Mouse (Mus musculus): ENCODE results near the gene Hpd. TPM values are rescaled to one million over a fixed set of nuclear protein-coding genes. Genes with fewer than 3 reads are reported as not detected.
A peak's percentile ranks its signal among the peaks of the same experiment; 100 is the strongest.

Hpd gene
- total and polyA plus RNA-seq, 3 experiments, result 0.61 TPM; not detected in 2

GRCm38 (mm10) chr5:123149451-123150400 is 32.8 kb downstream of the Hpd start:
- H3K4me1 ChIP-seq (ENCODE audit: control insufficient read depth, insufficient read depth, low read length), result peaks cover 6% of the 10 kb centered on the region
- peak; percentile 89 to 94 for DNase-seq

GRCm38 (mm10) chr5:123148073-123148722 is 34.3 kb downstream of the Hpd start:
- intact Hi-C loops (cut with DNase I), result loop anchor here (2.0 kb wide), 1 partner anchor 83 kb away; no protein-coding TSS in a partner anchor
- DNase-seq, result no peak

More at GRCm38 (mm10) chr5:123149451-123150400, 32.8 kb downstream of the Hpd start:
- Histone ChIP-seq H3K4me3 (peak overlapping the region; percentile 32), H3K9ac (ENCODE audit: low read depth, low read length) (peak overlapping the region; percentile 25; the same call in 1 of the 2 replicates), H3K27ac (peak overlapping the region; percentile 42), H3K79me2 (replicated peaks; ENCODE audit: control insufficient read depth, insufficient read depth, low read length) (peaks cover 8% of the 10 kb centered on the region), H3K36me3 (ENCODE audit: control insufficient read depth, insufficient read depth, low read length) (peaks cover 4% of the 10 kb centered on the region; the same call in 1 of the 2 replicates), H3K27me3 (ENCODE audit: control insufficient read depth, insufficient read depth, low read length) (no peaks in the 10 kb centered on the region)
- TF ChIP-seq EP300 (IDR thresholded peaks at IDR 0.05; ENCODE audit: insufficient read depth, low read depth, low read length) (peak; percentile 86), POLR2A (IDR thresholded peaks at IDR 0.05; ENCODE audit: insufficient read depth, low read depth, low read length) (no peak; the same call in 1 of the 2 replicates), CTCF (IDR thresholded peaks at IDR 0.05) (peak; percentile 86)
- intact Hi-C loops (cut with DNase I), result loop anchor here (1.0 to 2.0 kb wide), 3 partner anchors 16 to 85 kb away; no protein-coding TSS in a partner anchor
- WGBS, result 6% methylated on average over 19 of the region's 19 CpGs

GRCm38 (mm10) chr5:123147569-123147968 is 35.0 kb downstream of the Hpd start:
- no peak for DNase-seq
- peaks cover 11% of the 10 kb centered on the region for H3K4me1 ChIP-seq (ENCODE audit: control insufficient read depth, insufficient read depth, low read length)
- H3K9ac ChIP-seq (ENCODE audit: low read depth, low read length), result no peak overlapping the region
- no peak for TF ChIP-seq CTCF (IDR thresholded peaks at IDR 0.05)
- TF ChIP-seq POLR2A (IDR thresholded peaks at IDR 0.05; ENCODE audit: insufficient read depth, low read depth, low read length), result no peak
- TF ChIP-seq EP300 (IDR thresholded peaks at IDR 0.05; ENCODE audit: insufficient read depth, low read depth, low read length), result no peak
- WGBS, result 83% methylated on average over 17 of the region's 17 CpGs
- intact Hi-C loops (cut with DNase I), result no loop called here
- no peak overlapping the region for H3K4me3 ChIP-seq
- H3K27me3 ChIP-seq (ENCODE audit: control insufficient read depth, insufficient read depth, low read length), result no peaks in the 10 kb centered on the region
- H3K36me3 ChIP-seq (ENCODE audit: control insufficient read depth, insufficient read depth, low read length), result peaks cover 10% of the 10 kb centered on the region
- peaks cover 14% of the 10 kb centered on the region for H3K79me2 ChIP-seq (replicated peaks; ENCODE audit: control insufficient read depth, insufficient read depth, low read length)
- H3K27ac ChIP-seq, result no peak overlapping the region

More at GRCm38 (mm10) chr5:123148073-123148722, 34.3 kb downstream of the Hpd start:
- no peaks in the 10 kb centered on the region for H3K27me3 ChIP-seq (ENCODE audit: control insufficient read depth, insufficient read depth, low read length)
- no peak overlapping the region for H3K27ac ChIP-seq
- WGBS, result 80% methylated on average over 25 of the region's 25 CpGs
- peaks cover 10% of the 10 kb centered on the region for H3K36me3 ChIP-seq (ENCODE audit: control insufficient read depth, insufficient read depth, low read length)
- H3K4me3 ChIP-seq, result no peak overlapping the region
- H3K4me1 ChIP-seq (ENCODE audit: control insufficient read depth, insufficient read depth, low read length), result peaks cover 11% of the 10 kb centered on the region
- TF ChIP-seq POLR2A (IDR thresholded peaks at IDR 0.05; ENCODE audit: insufficient read depth, low read depth, low read length), result no peak
- no peak for TF ChIP-seq CTCF (IDR thresholded peaks at IDR 0.05)
- no peak for TF ChIP-seq EP300 (IDR thresholded peaks at IDR 0.05; ENCODE audit: insufficient read depth, low read depth, low read length)
- peaks cover 12% of the 10 kb centered on the region for H3K79me2 ChIP-seq (replicated peaks; ENCODE audit: control insufficient read depth, insufficient read depth, low read length)
- H3K9ac ChIP-seq (ENCODE audit: low read depth, low read length), result no peak overlapping the region

GRCm38 (mm10) chr5:123146357-123146756 is 36.2 kb downstream of the Hpd start:
- Histone ChIP-seq H3K27ac (no peak overlapping the region), H3K79me2 (replicated peaks; ENCODE audit: control insufficient read depth, insufficient read depth, low read length) (peaks cover 14% of the 10 kb centered on the region), H3K4me3 (no peak overlapping the region), H3K4me1 (ENCODE audit: control insufficient read depth, insufficient read depth, low read length) (peaks cover 11% of the 10 kb centered on the region), H3K9ac (ENCODE audit: low read depth, low read length) (no peak overlapping the region), H3K36me3 (ENCODE audit: control insufficient read depth, insufficient read depth, low read length) (peaks cover 10% of the 10 kb centered on the region), H3K27me3 (ENCODE audit: control insufficient read depth, insufficient read depth, low read length) (no peaks in the 10 kb centered on the region)
- TF ChIP-seq POLR2A (IDR thresholded peaks at IDR 0.05; ENCODE audit: insufficient read depth, low read depth, low read length), result no peak
- TF ChIP-seq EP300 (IDR thresholded peaks at IDR 0.05; ENCODE audit: insufficient read depth, low read depth, low read length), result no peak
- TF ChIP-seq CTCF (IDR thresholded peaks at IDR 0.05), result no peak
- 87% methylated on average over 11 of the region's 11 CpGs for WGBS
- intact Hi-C loops (cut with DNase I), result no loop called here
- no peak for DNase-seq

- Histone ChIP-seq H3K79me2 (replicated peaks; ENCODE audit: control insufficient read depth, insufficient read depth, low read length) (peaks cover 11% of the 10 kb centered on the region), H3K4me1 (ENCODE audit: control insufficient read depth, insufficient read depth, low read length) (peaks cover 7% of the 10 kb centered on the region), H3K36me3 (ENCODE audit: control insufficient read depth, insufficient read depth, low read length) (peaks cover 10% of the 10 kb centered on the region), H3K9ac (ENCODE audit: low read depth, low read length) (0 out of 2 replicates have a peak overlapping the region, but pooled peaks have one; percentile 44), H3K27me3 (ENCODE audit: control insufficient read depth, insufficient read depth, low read length) (no peaks in the 10 kb centered on the region), H3K27ac (peak overlapping the region; percentile 100; the same call in 1 of the 2 replicates), H3K4me3 (peak overlapping the region; percentile 46; the same call in 1 of the 2 replicates)
- intact Hi-C loops (cut with DNase I), result no loop called here
- 50% methylated on average over 20 of the region's 20 CpGs for WGBS
- no peak for DNase-seq
- TF ChIP-seq EP300 (IDR thresholded peaks at IDR 0.05; ENCODE audit: insufficient read depth, low read depth, low read length) (no peak), CTCF (IDR thresholded peaks at IDR 0.05) (no peak), POLR2A (IDR thresholded peaks at IDR 0.05; ENCODE audit: insufficient read depth, low read depth, low read length) (no peak)
Measured at GRCm38 (mm10) chr5:123144746-123145590, 37.6 kb downstream of the Hpd start.
